Mouse (Mus musculus): ENCODE measurements around the gene Dbi.

DNA sequence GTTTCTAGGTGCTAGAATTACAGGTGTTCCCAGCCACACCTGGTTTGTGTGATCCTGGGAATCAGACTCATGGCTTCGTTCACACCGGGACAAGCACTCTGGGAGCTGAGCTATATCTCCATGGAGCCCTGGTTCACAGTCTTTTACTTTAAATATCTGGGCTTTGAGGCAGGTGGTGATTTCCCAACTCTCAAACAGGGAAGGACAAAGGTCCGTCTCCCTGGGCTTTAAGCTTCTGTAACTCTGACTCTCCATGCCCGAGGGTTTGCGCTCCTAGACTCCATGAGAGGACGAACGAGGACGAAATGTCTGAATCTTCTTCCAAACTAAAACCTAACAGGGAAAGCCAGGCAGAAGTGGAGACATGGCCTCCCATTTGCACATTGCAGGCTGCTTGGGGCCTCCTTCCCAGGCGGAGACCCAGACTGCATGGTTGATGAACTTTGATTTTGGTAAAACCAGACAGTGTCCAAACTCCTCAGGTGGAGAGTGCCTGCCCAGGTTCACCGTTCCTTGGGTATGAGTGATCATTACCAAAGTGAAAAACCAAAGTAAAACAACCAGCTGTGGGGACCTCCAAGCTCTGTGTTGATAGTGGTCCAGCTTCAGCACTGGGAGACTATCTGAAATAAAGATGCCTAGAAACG is 56.7 kb downstream of the Dbi start:
- TF ChIP-seq MAFK (IDR thresholded peaks at IDR 0.05; ENCODE audit: insufficient read depth, low read depth, low read length), result no peak
- no peak for TF ChIP-seq CHD2 (IDR thresholded peaks at IDR 0.05; ENCODE audit: low read depth, low read length)
